Mouse (Mus musculus) embryo, embryonic 11.5 days (tissue): ENCODE measurements at regions not wholly inside any gene's neighbourhood (a gene's known extent, or its start where the extent isn't known, plus 50 kb on each side); places are given as distances from the start of the nearest gene placed in this dataset.

Source experiments
- DNase-seq: peaks from one replicate; pipeline ENCODE4 v3.0.0-alpha.2; 2012; ENCODE audit warnings: low read depth, low spot score

DNA sequence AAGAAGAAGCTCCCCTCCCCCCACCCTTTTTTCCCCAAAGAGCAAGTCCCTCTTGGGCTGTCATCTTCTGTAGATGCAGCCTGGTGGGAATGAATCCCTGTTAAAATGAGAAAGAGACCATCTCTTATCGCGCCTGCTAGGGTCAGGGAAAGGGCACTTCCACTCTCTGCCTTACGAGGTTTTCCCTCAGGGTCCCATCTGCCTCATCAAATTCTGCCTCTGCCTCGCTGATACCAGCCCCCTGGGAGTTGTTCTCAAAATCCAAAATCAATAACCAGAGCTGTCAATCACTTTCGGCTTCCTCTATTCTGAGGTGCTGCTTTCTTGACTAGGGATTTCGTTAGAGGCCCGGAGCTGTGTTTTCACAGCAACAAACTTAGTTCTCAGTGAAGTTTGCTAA is 255.7 kb downstream of the Stim2 start:
- DNase-seq: no peak

DNA sequence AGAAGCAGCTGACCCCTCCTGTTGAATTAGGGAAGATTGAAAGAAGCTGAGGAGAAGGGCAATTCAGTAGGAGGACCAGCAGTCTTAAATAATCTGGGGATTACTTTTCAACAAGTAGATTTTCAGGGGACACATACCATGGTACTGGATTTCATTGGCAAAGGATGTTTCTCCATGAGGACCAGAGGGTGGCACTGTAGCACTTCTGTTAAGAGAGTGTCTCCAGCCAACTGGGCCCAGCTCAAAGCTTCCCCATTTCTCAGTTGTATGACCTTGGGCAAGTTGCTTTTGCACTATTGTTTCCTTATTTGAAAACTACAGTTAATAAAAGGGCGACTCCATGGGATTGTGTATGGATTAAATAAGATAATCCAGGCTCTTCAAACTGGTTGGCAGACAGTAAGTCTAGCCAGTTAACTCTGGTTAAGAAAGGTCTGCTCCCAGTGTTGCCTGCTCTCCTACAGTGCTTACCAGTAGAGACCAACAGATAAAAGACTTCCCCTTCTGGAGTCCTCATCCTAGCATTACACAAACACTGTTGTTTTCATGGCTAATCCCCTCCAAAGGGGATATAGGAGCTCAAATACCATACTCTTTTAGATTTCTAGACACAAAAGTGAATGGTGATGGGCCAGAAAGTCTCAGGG is 259.9 kb downstream of the Stim2 start:
- DNase-seq: peak; percentile 51

GRCm38 (mm10) chr5:54264867-54265434 is 266.7 kb downstream of the Stim2 start:
- peak; percentile 17 for DNase-seq

- DNase-seq: no peak
These were observed 269.7 kb downstream of the Stim2 start for GRCm38 (mm10) chr5:54267905-54268590.

DNA sequence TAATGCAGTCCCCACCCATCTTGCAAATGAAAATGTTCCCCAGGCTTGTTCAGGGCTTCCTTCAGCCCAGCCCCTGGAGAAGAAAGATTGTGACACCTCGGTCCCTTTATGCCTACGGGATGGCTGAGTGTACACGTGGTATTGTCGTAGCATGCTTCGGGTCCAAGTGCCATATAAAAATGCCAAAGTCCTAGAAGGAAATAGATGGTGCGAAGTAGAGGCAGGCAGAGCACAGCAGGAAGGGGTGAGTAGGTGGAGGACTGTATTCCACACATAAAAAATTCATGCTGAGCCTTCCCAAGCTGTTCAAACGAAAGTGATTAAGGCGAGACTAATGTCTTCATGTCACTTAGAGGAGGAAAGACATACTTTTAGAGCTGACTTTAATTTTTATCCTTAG is 281.1 kb downstream of the Stim2 start:
- DNase-seq: no peak

DNA sequence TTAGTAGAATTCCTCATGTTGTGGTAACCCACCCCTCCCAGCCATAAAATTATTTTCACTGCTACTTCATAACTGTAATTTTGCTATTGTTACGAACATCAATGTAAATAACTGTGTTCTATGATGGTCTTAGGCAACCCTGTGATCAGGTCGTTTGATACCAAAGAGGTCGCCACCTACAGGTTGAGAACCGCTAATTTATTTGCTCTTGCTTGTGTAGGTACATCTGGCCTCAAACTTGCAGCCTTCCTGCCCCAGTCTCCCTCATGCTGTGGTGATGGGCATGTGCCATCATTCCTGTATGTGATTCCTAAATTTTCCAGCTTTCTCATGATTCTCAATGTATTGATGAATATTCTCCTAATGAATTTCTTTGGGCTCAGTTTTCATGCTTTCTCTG is 282.4 kb downstream of the Stim2 start:
- no peak for DNase-seq

- DNase-seq: peak; percentile 42
These were observed 282.8 kb downstream of the Stim2 start for GRCm38 (mm10) chr5:54281121-54281520.

DNA sequence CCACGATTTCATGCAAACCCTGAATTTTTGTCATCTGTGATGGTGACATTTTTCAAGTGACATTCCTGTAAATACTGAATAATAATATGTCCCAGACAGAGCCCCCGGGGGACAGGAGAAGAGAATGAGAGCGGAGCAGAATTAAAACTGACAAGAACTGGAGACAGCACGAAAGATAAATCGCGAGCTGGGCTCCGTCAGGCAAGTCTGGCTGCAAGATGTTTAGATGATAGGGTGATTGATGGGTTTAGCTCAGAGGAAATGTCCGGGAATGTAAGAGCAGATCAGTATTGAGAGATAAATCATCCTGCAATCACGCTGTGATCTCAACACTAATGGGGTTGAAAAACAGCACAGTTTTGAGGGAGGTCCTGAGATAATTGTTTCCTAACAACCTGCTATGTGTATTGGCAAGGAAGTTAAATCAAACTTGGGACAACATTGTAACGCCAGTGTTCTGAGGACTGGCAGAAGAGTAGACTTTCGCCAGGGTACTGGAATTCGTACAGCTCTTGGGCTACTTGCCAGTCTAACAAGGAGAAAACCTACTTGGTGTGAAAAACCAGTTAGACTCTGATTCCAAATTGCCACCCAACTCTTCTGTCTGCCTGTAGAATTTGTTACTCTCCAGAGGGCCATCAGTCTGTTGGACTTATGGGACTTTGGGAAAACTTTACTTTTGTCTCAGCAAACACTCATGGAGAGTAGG is 292.2 kb downstream of the Stim2 start:
- peak; percentile 39 for DNase-seq

DNA sequence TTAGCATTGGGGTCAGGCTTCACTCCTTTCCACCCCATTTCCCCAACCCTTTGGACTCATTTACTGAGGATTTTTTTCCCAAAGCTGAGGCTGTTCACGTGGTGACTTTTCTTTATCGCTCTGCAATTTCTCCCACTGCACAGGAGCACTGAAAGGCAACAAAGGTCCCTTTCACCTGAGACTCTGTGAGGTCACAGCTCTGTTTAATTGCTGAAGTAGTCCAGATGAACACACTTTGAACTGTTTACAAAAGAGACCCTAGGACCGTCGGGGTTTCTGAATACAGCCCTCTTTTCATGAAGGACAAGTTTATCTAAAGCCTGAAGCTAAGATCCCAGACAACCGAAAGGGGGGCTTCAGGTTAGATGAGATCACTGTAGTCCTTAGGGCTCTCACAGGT is 293.6 kb downstream of the Stim2 start:
- DNase-seq: no peak

GRCm38 (mm10) chr5:54313660-54314279 is 315.5 kb downstream of the Stim2 start:
- no peak for DNase-seq

GRCm38 (mm10) chr5:54330415-54330814 is 332.1 kb downstream of the Stim2 start:
- DNase-seq: no peak

GRCm38 (mm10) chr5:54342976-54343375 is 344.7 kb downstream of the Stim2 start:
- DNase-seq: no peak

DNA sequence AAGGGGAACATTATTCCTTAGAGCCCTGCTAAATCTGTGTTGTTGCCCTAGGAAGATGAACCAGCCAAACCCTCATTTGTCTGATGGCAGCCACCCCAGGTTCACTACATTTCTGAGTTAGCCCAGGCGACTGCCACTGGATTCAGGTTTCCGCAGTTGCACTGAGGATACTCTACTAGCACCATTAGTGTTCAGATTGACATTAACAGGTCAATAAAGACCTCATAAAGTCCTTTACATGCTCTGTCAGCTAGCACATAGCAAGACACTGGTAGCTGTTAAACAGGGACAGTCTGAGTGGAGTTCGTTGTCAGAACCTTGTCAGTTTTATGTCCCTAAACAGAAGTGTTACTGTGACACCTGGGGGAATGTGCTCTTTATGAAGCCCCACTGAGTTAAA is 345.1 kb downstream of the Stim2 start:
- no peak for DNase-seq

DNA sequence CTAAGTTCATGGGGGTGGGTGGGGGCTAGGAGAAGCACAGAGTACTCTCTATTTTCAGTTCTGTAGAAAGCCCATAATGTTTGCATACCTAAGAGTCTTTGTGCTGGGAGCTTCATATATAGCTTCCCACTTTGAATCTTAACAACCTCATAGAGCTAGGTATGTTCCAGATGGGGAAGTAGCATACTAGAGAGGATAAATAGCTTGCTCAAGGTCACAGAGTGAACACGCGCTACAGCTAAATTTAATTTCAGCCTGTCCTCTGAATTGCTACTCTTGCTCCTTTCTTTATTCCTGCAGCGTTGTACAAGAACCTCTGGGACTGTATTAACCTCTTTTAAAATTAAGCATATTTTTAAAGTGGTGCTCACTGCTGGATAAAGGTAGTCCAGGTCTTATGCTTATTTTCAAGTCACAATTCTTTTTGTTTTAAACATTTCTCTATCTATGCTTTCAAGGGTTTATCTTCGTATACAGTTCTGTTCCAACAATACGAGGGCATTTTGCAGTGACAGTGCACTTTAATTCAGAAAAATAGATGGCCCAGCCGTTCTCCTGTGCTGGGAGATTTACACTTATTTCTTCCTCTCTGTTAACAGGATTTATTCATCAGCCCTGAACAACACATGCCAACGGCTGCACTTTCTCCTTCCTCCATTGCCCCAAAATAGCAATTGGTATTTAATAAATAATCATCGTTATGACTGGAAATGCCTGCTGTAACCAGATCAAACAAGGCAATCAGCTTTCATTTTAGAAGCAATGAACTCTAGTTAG is 350.7 kb downstream of the Stim2 start:
- DNase-seq: no peak

DNA sequence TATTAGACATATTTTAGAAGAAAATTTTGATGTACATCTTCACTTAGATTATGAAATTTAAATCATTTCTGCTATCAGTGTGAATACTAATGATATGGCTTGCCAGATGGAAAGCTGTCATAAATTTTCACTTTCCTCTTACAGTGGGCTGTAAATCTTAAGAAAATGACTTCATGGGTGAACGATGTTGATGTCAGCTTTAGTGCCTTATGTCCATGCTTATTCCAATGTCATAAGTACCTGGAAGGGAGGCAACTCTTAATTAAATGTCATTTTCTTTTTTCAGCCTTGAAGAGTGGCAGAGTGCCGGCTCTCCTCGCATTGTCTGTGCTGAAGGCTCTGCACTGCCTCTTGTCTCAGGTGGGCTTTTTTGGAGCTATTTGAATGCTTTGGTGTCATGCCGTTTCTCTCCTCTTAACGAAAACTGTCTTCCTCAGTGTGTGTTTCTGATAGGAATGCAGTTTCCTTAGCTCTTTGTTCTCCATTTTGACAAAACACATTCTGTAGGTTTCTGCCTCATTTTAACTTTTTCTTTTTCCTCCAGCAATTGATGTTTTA is 351.6 kb downstream of the Stim2 start:
- no peak for DNase-seq

DNA sequence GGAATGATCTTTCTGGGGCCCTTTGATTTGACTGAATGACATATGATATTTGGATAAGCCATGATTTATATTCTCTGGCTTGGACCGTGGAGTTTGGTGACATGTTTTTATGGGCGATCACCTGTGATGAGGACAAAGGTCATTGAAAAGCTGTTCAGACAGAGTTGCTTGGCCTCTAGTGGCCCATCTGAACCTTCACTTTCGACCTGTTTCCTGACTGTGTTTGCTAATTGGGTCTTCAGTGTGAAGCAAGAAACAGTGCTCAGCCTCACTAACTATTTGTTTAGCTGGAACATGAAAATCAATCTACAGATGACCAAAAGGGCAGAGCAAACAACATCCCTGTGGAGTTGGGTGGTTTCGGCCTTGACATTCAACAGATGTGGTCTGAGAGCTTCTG is 357.8 kb downstream of the Stim2 start:
- no peak for DNase-seq

DNA sequence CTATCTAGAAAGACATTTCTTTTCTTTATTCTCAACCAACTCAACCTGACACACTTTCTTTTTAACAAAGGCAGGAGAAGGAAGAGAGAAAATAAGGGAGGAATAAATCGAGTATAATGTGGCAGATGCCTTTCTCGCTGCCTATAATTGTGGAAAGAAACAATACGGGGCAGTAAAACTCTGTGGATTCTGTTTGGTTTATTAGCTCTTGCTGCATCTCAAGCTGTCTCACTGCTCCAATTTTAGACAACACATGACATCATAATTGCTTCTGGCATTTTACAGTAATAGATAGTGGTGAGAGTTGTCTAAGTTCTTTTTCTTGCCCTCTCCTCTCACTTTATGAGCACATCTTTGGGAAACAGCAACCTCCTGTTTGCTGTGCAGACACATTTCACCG is 359.2 kb downstream of the Stim2 start:
- DNase-seq: no peak

- DNase-seq: no peak
These were observed 359.9 kb downstream of the Stim2 start for GRCm38 (mm10) chr5:54358221-54358620.
